In the genomic region with DNA sequence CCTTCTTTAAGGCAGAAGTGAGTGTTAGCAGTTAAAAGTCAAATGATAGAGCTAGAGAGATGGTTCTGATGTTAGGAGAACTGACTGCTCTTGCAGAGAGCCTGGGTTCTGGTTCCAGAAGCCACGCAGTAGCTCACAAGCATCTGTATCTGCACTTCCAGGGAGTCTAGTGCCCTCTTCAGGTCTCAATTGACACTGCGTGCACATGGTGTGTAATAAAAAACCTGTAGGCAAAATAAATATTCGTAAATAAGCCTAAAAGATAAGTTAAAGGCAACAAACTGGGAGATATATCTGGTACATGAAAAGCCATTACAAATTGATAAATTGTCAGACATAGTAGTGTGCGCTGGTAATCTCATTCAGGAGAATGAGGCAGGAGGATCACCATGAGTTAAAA, we compare ENCODE assay signal across 21 mouse cellular contexts.
DNase-seq lines count a peak whose midpoint lies in the region; ATAC-seq and TF ChIP-seq lines count a peak whose summit lies in the region.
"Had no signal": no experiment of that assay in that cellular context is flagged by ENCODE, and none has a peak within 500 bp of the region (broad histone marks: within the 10 kb centered on the region; RNA-seq: fewer than 3 reads in every experiment).

No protein-coding gene starts in this region.

- H3K4me1 ChIP-seq in intestine, postnatal 0 days (replicated peaks; ENCODE audit: control insufficient read depth, insufficient read depth, low read length): no peaks in the 10 kb centered on the region
- no peaks in the 10 kb centered on the region for H3K4me1 ChIP-seq in intestine, embryonic 16.5 days (ENCODE audit: control insufficient read depth, insufficient read depth, low read length)
- H3K4me1 ChIP-seq in midbrain, embryonic 11.5 days (ENCODE audit: control insufficient read depth, insufficient read depth, low read length): no peaks in the 10 kb centered on the region
- H3K4me1 ChIP-seq in midbrain, embryonic 16.5 days (ENCODE audit: control insufficient read depth, insufficient read depth, low read length): peaks cover 4% of the 10 kb centered on the region; the same call in 1 of the 2 replicates
- no peaks in the 10 kb centered on the region for H3K4me1 ChIP-seq in stomach, postnatal 0 days (replicated peaks; ENCODE audit: control insufficient read depth, insufficient read depth)
- H3K4me1 ChIP-seq: embryonic facial prominence, embryonic 12.5 days; liver, embryonic 13.5 days had no signal

- no peak overlapping the region for H3K9ac ChIP-seq in intestine, postnatal 0 days (ENCODE audit: low read depth, low read length)
- no peak overlapping the region for H3K9ac ChIP-seq in intestine, embryonic 16.5 days (ENCODE audit: low read depth, low read length)
- H3K9ac ChIP-seq in midbrain, embryonic 11.5 days (ENCODE audit: low read length): no peak overlapping the region
- H3K9ac ChIP-seq in midbrain, embryonic 16.5 days (ENCODE audit: low read depth, low read length): no peak overlapping the region
- no peak overlapping the region for H3K9ac ChIP-seq in stomach, postnatal 0 days (ENCODE audit: low read length)
- H3K9ac ChIP-seq: embryonic facial prominence, embryonic 12.5 days; heart, embryonic 12.5 days; liver, embryonic 13.5 days; neural tube, embryonic 13.5 days had no signal

- H3K9me3 ChIP-seq in intestine, postnatal 0 days (ENCODE audit: control insufficient read depth): no peaks in the 10 kb centered on the region
- H3K9me3 ChIP-seq in intestine, embryonic 16.5 days (ENCODE audit: control insufficient read depth, low read length): no peaks in the 10 kb centered on the region
- no peaks in the 10 kb centered on the region for H3K9me3 ChIP-seq in midbrain, embryonic 11.5 days (ENCODE audit: control insufficient read depth, low read length)
- H3K9me3 ChIP-seq in midbrain, embryonic 16.5 days (replicated peaks; ENCODE audit: control insufficient read depth, low read length, poor library complexity, severe bottlenecking): no peaks in the 10 kb centered on the region
- H3K9me3 ChIP-seq in stomach, postnatal 0 days (ENCODE audit: control insufficient read depth, low read length): no peaks in the 10 kb centered on the region
- H3K9me3 ChIP-seq: embryonic facial prominence, embryonic 12.5 days; heart, embryonic 12.5 days; liver, embryonic 13.5 days; neural tube, embryonic 13.5 days had no signal

- TF ChIP-seq EP300 in stomach, postnatal 0 days (optimal IDR thresholded peaks at IDR 0.05): no peak

- no peaks in the 10 kb centered on the region for H3K27me3 ChIP-seq in intestine, postnatal 0 days (replicated peaks; ENCODE audit: control insufficient read depth, insufficient read depth, low read length)
- no peaks in the 10 kb centered on the region for H3K27me3 ChIP-seq in intestine, embryonic 16.5 days (replicated peaks; ENCODE audit: control insufficient read depth, insufficient read depth, low read length)
- H3K27me3 ChIP-seq in midbrain, embryonic 11.5 days (ENCODE audit: control insufficient read depth, insufficient read depth, low read length): no peaks in the 10 kb centered on the region
- H3K27me3 ChIP-seq in midbrain, embryonic 16.5 days (ENCODE audit: control insufficient read depth, insufficient read depth, low read depth, low read length): no peaks in the 10 kb centered on the region
- H3K27me3 ChIP-seq in stomach, postnatal 0 days (ENCODE audit: control insufficient read depth, insufficient read depth, low read length): no peaks in the 10 kb centered on the region
- H3K27me3 ChIP-seq: embryonic facial prominence, embryonic 12.5 days; heart, embryonic 12.5 days; liver, embryonic 13.5 days had no signal

- 57% methylated on average over 4 of the region's 4 CpGs for WGBS in intestine, postnatal 0 days
- 58% methylated on average over 4 of the region's 4 CpGs for WGBS in intestine, embryonic 16.5 days
- WGBS in midbrain, embryonic 11.5 days: 57% methylated on average over 4 of the region's 4 CpGs
- 59% methylated on average over 4 of the region's 4 CpGs for WGBS in midbrain, embryonic 16.5 days
- WGBS in stomach, postnatal 0 days: 58% methylated on average over 4 of the region's 4 CpGs

- TF ChIP-seq CTCF in intestine, postnatal 0 days (IDR thresholded peaks at IDR 0.05; ENCODE audit: low read depth): peak; percentile 50
- TF ChIP-seq CTCF in stomach, postnatal 0 days (IDR thresholded peaks at IDR 0.05; ENCODE audit: low read depth): peak; percentile 50

- H3K4me3 ChIP-seq in intestine, postnatal 0 days (ENCODE audit: low read depth, low read length): no peak overlapping the region
- no peak overlapping the region for H3K4me3 ChIP-seq in intestine, embryonic 16.5 days (ENCODE audit: low read length)
- no peak overlapping the region for H3K4me3 ChIP-seq in midbrain, embryonic 11.5 days (ENCODE audit: low read depth, low read length)
- no peak overlapping the region for H3K4me3 ChIP-seq in midbrain, embryonic 16.5 days (ENCODE audit: low read depth, low read length)
- H3K4me3 ChIP-seq in stomach, postnatal 0 days (ENCODE audit: low read depth, low read length): no peak overlapping the region
- H3K4me3 ChIP-seq: embryonic facial prominence, embryonic 12.5 days; heart, embryonic 12.5 days; liver, embryonic 13.5 days; neural tube, embryonic 13.5 days had no signal

- no peak overlapping the region for H3K27ac ChIP-seq in intestine, postnatal 0 days (ENCODE audit: low read depth, low read length)
- no peak overlapping the region for H3K27ac ChIP-seq in intestine, embryonic 16.5 days (ENCODE audit: low read length)
- H3K27ac ChIP-seq in midbrain, embryonic 11.5 days (ENCODE audit: low read depth, low read length): no peak overlapping the region
- H3K27ac ChIP-seq in midbrain, embryonic 16.5 days (ENCODE audit: low read length): no peak overlapping the region
- no peak overlapping the region for H3K27ac ChIP-seq in stomach, postnatal 0 days (replicated peaks)
- H3K27ac ChIP-seq: embryonic facial prominence, embryonic 12.5 days; liver, embryonic 13.5 days; neural tube, embryonic 13.5 days had no signal

- ATAC-seq in intestine, postnatal 0 days: no peak
- no peak for ATAC-seq in intestine, embryonic 16.5 days
- ATAC-seq in midbrain, embryonic 11.5 days (ENCODE audit: low FRiP score): no peak
- no peak for ATAC-seq in midbrain, embryonic 16.5 days
- no peak for ATAC-seq in stomach, postnatal 0 days (ENCODE audit: low FRiP score, low TSS enrichment)
- no peak for ATAC-seq in megakaryocyte progenitor cell, adult 5-6 weeks (replicated peaks; ENCODE audit: poor library complexity)

- H3K4me2 ChIP-seq in intestine, postnatal 0 days (replicated peaks; ENCODE audit: low read depth): no peak overlapping the region
- no peak overlapping the region for H3K4me2 ChIP-seq in intestine, embryonic 16.5 days (ENCODE audit: low read depth, low read length)
- no peak overlapping the region for H3K4me2 ChIP-seq in midbrain, embryonic 11.5 days
- H3K4me2 ChIP-seq in midbrain, embryonic 16.5 days (ENCODE audit: low read length): no peak overlapping the region
- H3K4me2 ChIP-seq in stomach, postnatal 0 days (replicated peaks; ENCODE audit: low read depth): no peak overlapping the region
- H3K4me2 ChIP-seq: embryonic facial prominence, embryonic 12.5 days; heart, embryonic 12.5 days; liver, embryonic 13.5 days; neural tube, embryonic 13.5 days had no signal

- no peaks in the 10 kb centered on the region for H3K36me3 ChIP-seq in intestine, postnatal 0 days (ENCODE audit: control insufficient read depth, insufficient read depth)
- no peaks in the 10 kb centered on the region for H3K36me3 ChIP-seq in intestine, embryonic 16.5 days (ENCODE audit: control insufficient read depth, insufficient read depth, low read length)
- no peaks in the 10 kb centered on the region for H3K36me3 ChIP-seq in midbrain, embryonic 11.5 days (ENCODE audit: control insufficient read depth, insufficient read depth, low read length)
- no peaks in the 10 kb centered on the region for H3K36me3 ChIP-seq in midbrain, embryonic 16.5 days (ENCODE audit: control insufficient read depth, insufficient read depth, low read length)
- H3K36me3 ChIP-seq in stomach, postnatal 0 days (ENCODE audit: control insufficient read depth, insufficient read depth, low read length): no peaks in the 10 kb centered on the region
- H3K36me3 ChIP-seq: embryonic facial prominence, embryonic 12.5 days; heart, embryonic 12.5 days; liver, embryonic 13.5 days; neural tube, embryonic 13.5 days had no signal

- DNase-seq in midbrain, embryonic 11.5 days (ENCODE audit: low spot score, missing footprints): peak; percentile 78
- DNase-seq in R1 (ENCODE audit: low read depth, low spot score): peak; percentile 65
- no peak for DNase-seq in stomach, postnatal 0 days (ENCODE audit: low spot score)
- no peak for DNase-seq in natural killer cell, adult 2 months (ENCODE audit: low spot score in 2 of 2)
- DNase-seq: adrenal gland, adult 2 months; cerebellum, adult 9-11 months; gastrocnemius, postnatal 36 days; heart, postnatal 4 days; kidney, postnatal 36 days; left cerebral cortex, postnatal 4 days; liver, embryonic 13.5 days; lung, postnatal 36 days; midbrain, embryonic 14.5 days; thymus, adult 18-20 months had no signal

Comparison
In these comparisons a context has a peak if more than half of its experiments do, and no peak if none do; other contexts are left out.
1. DNase-seq: peak in midbrain, embryonic 11.5 days (single experiment) and R1 (single experiment); none in stomach, postnatal 0 days (single experiment) and natural killer cell, adult 2 months (0 of 2).